Mouse (Mus musculus): Measurements from ENCODE around the gene Gm1979. TPM values are rescaled to one million over a fixed set of nuclear protein-coding genes. Genes with fewer than 3 reads are reported as not detected.
"Not testable (repeated sequence)": the region's sequence is repeated elsewhere in the genome, so short reads cannot be mapped to it uniquely, and the experiment has no call there.

The Gm1979 gene
- total RNA-seq (2012; rRNA removed): not detected in 2 replicates
- total RNA-seq (2014; rRNA removed): not detected in 2 replicates
- polyA plus RNA-seq (2012; ENCODE audit: insufficient read length, low read depth): not detected in 2 replicates

DNA sequence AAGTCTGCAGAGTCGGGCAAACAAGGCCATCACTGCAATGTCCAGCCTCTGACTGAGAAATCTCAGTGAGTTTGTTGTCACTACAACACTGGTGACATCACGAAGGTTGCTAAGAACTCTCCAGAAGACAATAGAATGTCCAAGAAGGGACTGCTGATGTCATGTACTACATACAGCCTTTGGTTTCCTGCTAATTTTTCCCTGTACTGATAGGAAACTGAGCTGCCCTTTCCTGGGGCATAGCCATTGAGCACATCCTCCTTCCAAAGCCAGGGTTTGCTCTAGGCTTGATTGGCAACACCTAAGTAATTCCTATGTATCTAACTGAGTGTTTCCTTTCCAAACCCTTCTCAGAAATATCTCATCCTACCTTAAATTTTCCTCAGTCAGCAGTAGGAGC lies at the start of gene Gm1979:
TSS of gene Gm1979 (minus strand) at position 101 of the 400 bp plus-strand sequence.
- in situ Hi-C loops (cut with MboI; ENCODE audit: low pct_ligation_motif_present, low pct_unique_long_range_greater_than_20kb, low sequenced_read_pairs); H3K4me1 ChIP-seq (ENCODE audit: control insufficient read depth in 1 of 2, insufficient read depth in 2 of 2); H3K4me3 ChIP-seq (replicated peaks in 1 of 3; ENCODE audit: low read depth in 2 of 3, low read length in 2 of 3, poor library complexity in 1 of 3); H3K27me3 ChIP-seq (replicated peaks); DNase-seq (ENCODE audit: extremely low read depth); H3K9me3 ChIP-seq (replicated peaks; ENCODE audit: low read length); H3K36me3 ChIP-seq (replicated peaks in 1 of 2; ENCODE audit: control insufficient read depth in 1 of 2, insufficient read depth in 1 of 2, low read length in 1 of 2); H3K9ac ChIP-seq (ENCODE audit: insufficient read depth, low read depth); H3K4me2 ChIP-seq (ENCODE audit: insufficient read depth, low read depth, poor library complexity, severe bottlenecking); H3K27ac ChIP-seq (ENCODE audit: insufficient read depth, low read depth); dilution Hi-C loops (cut with MboI; ENCODE audit: extremely low pct_ligation_motif_present, extremely low pct_unique_long_range_greater_than_20kb, low sequenced_read_pairs); H3K79me2 ChIP-seq (replicated peaks; ENCODE audit: control insufficient read depth, extremely low read depth, insufficient read depth, poor library complexity, severe bottlenecking): not testable (repeated sequence)

DNA sequence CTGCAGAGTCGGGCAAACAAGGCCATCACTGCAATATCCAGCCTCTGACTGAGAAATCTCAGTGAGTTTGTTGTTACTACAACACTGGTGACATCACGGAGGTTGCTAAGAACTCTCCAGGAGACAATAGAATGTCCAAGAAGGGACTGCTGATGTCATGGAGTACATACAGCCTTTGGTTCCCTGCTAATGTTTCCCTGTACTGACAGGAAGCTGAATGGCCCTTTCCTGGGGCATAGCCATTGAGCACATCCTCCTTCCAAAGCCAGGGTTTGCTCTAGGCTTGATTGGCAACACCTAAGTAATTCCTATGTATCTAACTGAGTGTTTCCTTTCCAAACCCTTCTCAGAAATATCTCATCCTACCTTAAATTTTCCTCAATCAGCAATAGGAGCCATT lies 34.9 kb upstream of the Gm1979 start, which contains the start of gene Speer4a:
TSS of gene Speer4a (minus strand) at position 101 of the 400 bp plus-strand sequence.
- H3K4me2 ChIP-seq (ENCODE audit: insufficient read depth, low read depth, poor library complexity, severe bottlenecking); H3K4me3 ChIP-seq (replicated peaks in 1 of 3; ENCODE audit: low read depth in 2 of 3, low read length in 2 of 3, poor library complexity in 1 of 3); H3K27me3 ChIP-seq (replicated peaks); H3K27ac ChIP-seq (ENCODE audit: insufficient read depth, low read depth); H3K36me3 ChIP-seq (replicated peaks in 1 of 2; ENCODE audit: control insufficient read depth in 1 of 2, insufficient read depth in 1 of 2, low read length in 1 of 2); H3K9me3 ChIP-seq (replicated peaks; ENCODE audit: low read length); dilution Hi-C loops (cut with MboI; ENCODE audit: extremely low pct_ligation_motif_present, extremely low pct_unique_long_range_greater_than_20kb, low sequenced_read_pairs); in situ Hi-C loops (cut with MboI; ENCODE audit: low pct_ligation_motif_present, low pct_unique_long_range_greater_than_20kb, low sequenced_read_pairs); DNase-seq (ENCODE audit: extremely low read depth); H3K9ac ChIP-seq (ENCODE audit: insufficient read depth, low read depth); H3K79me2 ChIP-seq (replicated peaks; ENCODE audit: control insufficient read depth, extremely low read depth, insufficient read depth, poor library complexity, severe bottlenecking); H3K4me1 ChIP-seq (ENCODE audit: control insufficient read depth in 1 of 2, insufficient read depth in 2 of 2): not testable (repeated sequence)

DNA sequence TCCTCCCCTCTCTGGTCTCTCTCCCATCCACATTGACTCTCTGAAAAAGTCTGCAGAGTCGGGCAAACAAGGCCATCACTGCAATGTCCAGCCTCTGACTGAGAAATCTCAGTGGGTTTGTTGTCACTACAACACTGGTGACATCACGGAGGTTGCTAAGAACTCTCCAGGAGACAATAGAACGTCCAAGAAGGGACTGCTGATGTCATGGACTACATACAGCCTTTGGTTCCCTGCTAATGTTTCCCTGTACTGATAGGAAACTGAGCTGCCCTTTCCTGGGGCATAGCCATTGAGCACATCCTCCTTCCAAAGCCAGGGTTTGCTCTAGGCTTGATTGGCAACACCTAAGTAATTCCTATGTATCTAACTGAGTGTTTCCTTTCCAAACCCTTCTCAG lies 18.2 kb upstream of the Gm1979 start, which contains the start of gene Gm5862:
TSS of gene Gm5862 (minus strand) at position 101 of the 400 bp plus-strand sequence.
- H3K4me1 ChIP-seq (ENCODE audit: control insufficient read depth in 1 of 2, insufficient read depth in 2 of 2); H3K9ac ChIP-seq (ENCODE audit: insufficient read depth, low read depth); in situ Hi-C loops (cut with MboI; ENCODE audit: low pct_ligation_motif_present, low pct_unique_long_range_greater_than_20kb, low sequenced_read_pairs); DNase-seq (ENCODE audit: extremely low read depth); H3K27me3 ChIP-seq (replicated peaks); H3K4me3 ChIP-seq (replicated peaks in 1 of 3; ENCODE audit: low read depth in 2 of 3, low read length in 2 of 3, poor library complexity in 1 of 3); H3K27ac ChIP-seq (ENCODE audit: insufficient read depth, low read depth); H3K4me2 ChIP-seq (ENCODE audit: insufficient read depth, low read depth, poor library complexity, severe bottlenecking); dilution Hi-C loops (cut with MboI; ENCODE audit: extremely low pct_ligation_motif_present, extremely low pct_unique_long_range_greater_than_20kb, low sequenced_read_pairs); H3K9me3 ChIP-seq (replicated peaks; ENCODE audit: low read length); H3K36me3 ChIP-seq (replicated peaks in 1 of 2; ENCODE audit: control insufficient read depth in 1 of 2, insufficient read depth in 1 of 2, low read length in 1 of 2); H3K79me2 ChIP-seq (replicated peaks; ENCODE audit: control insufficient read depth, extremely low read depth, insufficient read depth, poor library complexity, severe bottlenecking): not testable (repeated sequence)

DNA sequence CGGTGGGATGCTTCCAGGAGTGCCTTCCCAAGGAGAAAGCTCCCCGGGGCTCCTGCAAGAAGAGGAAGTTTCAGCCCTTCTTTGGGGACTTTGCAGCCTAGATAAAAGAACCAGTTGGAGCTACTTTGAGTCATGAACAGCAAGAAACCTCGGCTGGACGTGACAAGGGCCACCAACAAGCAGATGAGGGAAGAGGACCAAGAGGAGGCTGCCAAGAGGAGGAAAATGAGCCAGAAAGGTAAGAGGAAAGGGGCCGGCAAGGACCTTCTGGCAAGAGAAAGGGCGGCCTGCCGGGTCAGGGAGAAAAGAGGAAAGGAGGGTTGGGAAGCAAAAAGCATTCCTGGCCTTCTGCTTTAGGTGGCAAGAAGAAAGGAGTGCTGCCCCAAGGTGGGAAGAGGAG lies 3.1 kb upstream of the Gm1979 start:
- H3K4me3 ChIP-seq (replicated peaks in 1 of 3; ENCODE audit: low read depth in 2 of 3, low read length in 2 of 3, poor library complexity in 1 of 3); H3K9me3 ChIP-seq (replicated peaks; ENCODE audit: low read length); in situ Hi-C loops (cut with MboI; ENCODE audit: low pct_ligation_motif_present, low pct_unique_long_range_greater_than_20kb, low sequenced_read_pairs): not testable (repeated sequence)

DNA sequence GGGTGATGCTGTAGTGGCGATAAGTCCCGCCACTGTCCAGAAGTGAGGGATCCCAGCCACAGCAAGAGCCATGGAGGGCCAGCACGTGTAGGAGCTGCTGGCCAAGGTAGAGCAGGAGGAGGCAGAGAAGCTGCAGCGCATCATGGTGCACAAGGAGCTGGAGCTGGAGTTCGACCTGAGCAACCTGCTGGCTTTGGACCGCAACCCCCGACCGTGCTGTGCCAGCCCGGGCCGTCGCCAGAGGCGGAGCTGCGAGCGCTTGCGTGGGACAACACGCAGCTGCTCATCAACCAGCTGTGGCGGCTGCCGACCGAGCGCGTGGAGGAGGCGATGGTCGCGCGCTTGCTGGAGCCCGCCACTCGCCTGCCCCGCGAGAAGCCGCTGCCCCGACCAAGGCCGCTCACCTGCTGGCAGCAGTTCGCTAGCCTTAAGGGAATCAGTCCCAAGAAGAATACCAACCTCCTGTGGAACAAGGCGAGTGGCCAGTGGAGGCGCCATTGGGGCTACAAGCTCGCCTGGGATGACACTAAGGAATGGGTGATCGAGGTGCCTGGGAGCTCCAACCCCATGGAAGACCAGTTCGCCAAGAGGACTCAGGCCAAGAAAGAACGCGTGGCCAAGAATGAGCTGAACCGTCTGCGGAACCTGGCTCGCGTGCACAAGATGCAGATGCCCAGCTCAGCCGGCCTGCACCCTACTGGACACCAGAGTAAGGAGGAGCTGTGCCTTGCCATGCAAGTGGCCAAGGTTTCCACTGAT lies 2.5 kb upstream of the Gm1979 start:
- DNase-seq (ENCODE audit: extremely low read depth); in situ Hi-C loops (cut with MboI; ENCODE audit: low pct_ligation_motif_present, low pct_unique_long_range_greater_than_20kb, low sequenced_read_pairs); H3K9me3 ChIP-seq (replicated peaks; ENCODE audit: low read length); H3K4me2 ChIP-seq (ENCODE audit: insufficient read depth, low read depth, poor library complexity, severe bottlenecking); H3K79me2 ChIP-seq (replicated peaks; ENCODE audit: control insufficient read depth, extremely low read depth, insufficient read depth, poor library complexity, severe bottlenecking); H3K27me3 ChIP-seq (replicated peaks); dilution Hi-C loops (cut with MboI; ENCODE audit: extremely low pct_ligation_motif_present, extremely low pct_unique_long_range_greater_than_20kb, low sequenced_read_pairs); H3K36me3 ChIP-seq (replicated peaks in 1 of 2; ENCODE audit: control insufficient read depth in 1 of 2, insufficient read depth in 1 of 2, low read length in 1 of 2); H3K4me3 ChIP-seq (replicated peaks in 1 of 3; ENCODE audit: low read depth in 2 of 3, low read length in 2 of 3, poor library complexity in 1 of 3); H3K9ac ChIP-seq (ENCODE audit: insufficient read depth, low read depth); H3K27ac ChIP-seq (ENCODE audit: insufficient read depth, low read depth); H3K4me1 ChIP-seq (ENCODE audit: control insufficient read depth in 1 of 2, insufficient read depth in 2 of 2): not testable (repeated sequence)

More for the DNA sequence above, 3.1 kb upstream of the Gm1979 start:
- H3K36me3 ChIP-seq (replicated peaks in 1 of 2; ENCODE audit: control insufficient read depth in 1 of 2, insufficient read depth in 1 of 2, low read length in 1 of 2); DNase-seq (ENCODE audit: extremely low read depth); H3K27me3 ChIP-seq (replicated peaks); dilution Hi-C loops (cut with MboI; ENCODE audit: extremely low pct_ligation_motif_present, extremely low pct_unique_long_range_greater_than_20kb, low sequenced_read_pairs); H3K79me2 ChIP-seq (replicated peaks; ENCODE audit: control insufficient read depth, extremely low read depth, insufficient read depth, poor library complexity, severe bottlenecking); H3K4me1 ChIP-seq (ENCODE audit: control insufficient read depth in 1 of 2, insufficient read depth in 2 of 2); H3K9ac ChIP-seq (ENCODE audit: insufficient read depth, low read depth); H3K4me2 ChIP-seq (ENCODE audit: insufficient read depth, low read depth, poor library complexity, severe bottlenecking); H3K27ac ChIP-seq (ENCODE audit: insufficient read depth, low read depth): not testable (repeated sequence)

DNA sequence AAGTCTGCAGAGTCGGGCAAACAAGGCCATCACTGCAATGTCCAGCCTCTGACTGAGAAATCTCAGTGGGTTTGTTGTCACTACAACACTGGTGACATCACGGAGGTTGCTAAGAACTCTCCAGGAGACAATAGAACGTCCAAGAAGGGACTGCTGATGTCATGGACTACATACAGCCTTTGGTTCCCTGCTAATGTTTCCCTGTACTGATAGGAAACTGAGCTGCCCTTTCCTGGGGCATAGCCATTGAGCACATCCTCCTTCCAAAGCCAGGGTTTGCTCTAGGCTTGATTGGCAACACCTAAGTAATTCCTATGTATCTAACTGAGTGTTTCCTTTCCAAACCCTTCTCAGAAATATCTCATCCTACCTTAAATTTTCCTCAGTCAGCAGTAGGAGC lies 16.0 kb downstream of the Gm1979 start, which contains the start of gene Gm21698:
TSS of gene Gm21698 (minus strand) at position 101 of the 400 bp plus-strand sequence.
- H3K9ac ChIP-seq (ENCODE audit: insufficient read depth, low read depth); H3K36me3 ChIP-seq (replicated peaks in 1 of 2; ENCODE audit: control insufficient read depth in 1 of 2, insufficient read depth in 1 of 2, low read length in 1 of 2); H3K4me1 ChIP-seq (ENCODE audit: control insufficient read depth in 1 of 2, insufficient read depth in 2 of 2); H3K27me3 ChIP-seq (replicated peaks); in situ Hi-C loops (cut with MboI; ENCODE audit: low pct_ligation_motif_present, low pct_unique_long_range_greater_than_20kb, low sequenced_read_pairs); H3K79me2 ChIP-seq (replicated peaks; ENCODE audit: control insufficient read depth, extremely low read depth, insufficient read depth, poor library complexity, severe bottlenecking); H3K9me3 ChIP-seq (replicated peaks; ENCODE audit: low read length); dilution Hi-C loops (cut with MboI; ENCODE audit: extremely low pct_ligation_motif_present, extremely low pct_unique_long_range_greater_than_20kb, low sequenced_read_pairs); H3K4me3 ChIP-seq (replicated peaks in 1 of 3; ENCODE audit: low read depth in 2 of 3, low read length in 2 of 3, poor library complexity in 1 of 3); H3K27ac ChIP-seq (ENCODE audit: insufficient read depth, low read depth); DNase-seq (ENCODE audit: extremely low read depth); H3K4me2 ChIP-seq (ENCODE audit: insufficient read depth, low read depth, poor library complexity, severe bottlenecking): not testable (repeated sequence)
